Comparison of ENCODE assay signal across 25 mouse cellular contexts in genomic region chr9:43486704-43487103, GRCm38 (mm10).
DNase-seq lines count a peak whose midpoint lies in the region; ATAC-seq and TF ChIP-seq lines count a peak whose summit lies in the region.
"Had no signal": no experiment of that assay in that cellular context is flagged by ENCODE, and none has a peak within 500 bp of the region (broad histone marks: within the 10 kb centered on the region; RNA-seq: fewer than 3 reads in every experiment).

No protein-coding gene starts in this region.

- H3K27me3 ChIP-seq in embryonic facial prominence, embryonic 12.5 days: no peaks in the 10 kb centered on the region
- H3K27me3 ChIP-seq in embryonic facial prominence, embryonic 10.5 days (replicated peaks; ENCODE audit: low read depth, poor library complexity, severe bottlenecking): peaks cover 12% of the 10 kb centered on the region
- no peaks in the 10 kb centered on the region for H3K27me3 ChIP-seq in kidney, embryonic 16.5 days (ENCODE audit: insufficient read depth, low read length)
- no peaks in the 10 kb centered on the region for H3K27me3 ChIP-seq in kidney, adult 2 months (replicated peaks; ENCODE audit: control insufficient read depth, insufficient read depth, low read length)
- H3K27me3 ChIP-seq in liver, embryonic 12.5 days (replicated peaks): no peaks in the 10 kb centered on the region
- H3K27me3 ChIP-seq: embryonic facial prominence, embryonic 13.5 days; forebrain, embryonic 12.5 days; forebrain, embryonic 15.5 days; hindbrain, embryonic 15.5 days had no signal

- H3K9ac ChIP-seq in embryonic facial prominence, embryonic 12.5 days: no peak overlapping the region
- no peak overlapping the region for H3K9ac ChIP-seq in kidney, embryonic 16.5 days (replicated peaks; ENCODE audit: low read length)
- no peak overlapping the region for H3K9ac ChIP-seq in liver, embryonic 12.5 days
- H3K9ac ChIP-seq: embryonic facial prominence, embryonic 13.5 days; forebrain, embryonic 12.5 days; forebrain, embryonic 15.5 days; heart, embryonic 13.5 days; hindbrain, embryonic 12.5 days; hindbrain, embryonic 15.5 days had no signal

- H3K4me1 ChIP-seq in embryonic facial prominence, embryonic 12.5 days: no peaks in the 10 kb centered on the region
- peaks cover 17% of the 10 kb centered on the region for H3K4me1 ChIP-seq in embryonic facial prominence, embryonic 10.5 days
- H3K4me1 ChIP-seq in kidney, embryonic 16.5 days (ENCODE audit: insufficient read depth, low read length): 0 out of 2 replicates have a peak, but pooled peaks cover 6% of the 10 kb centered on the region
- 0 out of 2 replicates have a peak, but pooled peaks cover 5% of the 10 kb centered on the region for H3K4me1 ChIP-seq in kidney, adult 2 months (ENCODE audit: control insufficient read depth, insufficient read depth, low read length)
- no peaks in the 10 kb centered on the region for H3K4me1 ChIP-seq in liver, embryonic 12.5 days

- no peaks in the 10 kb centered on the region for H3K9me3 ChIP-seq in embryonic facial prominence, embryonic 12.5 days
- H3K9me3 ChIP-seq in embryonic facial prominence, embryonic 10.5 days: no peaks in the 10 kb centered on the region
- peaks cover 3% of the 10 kb centered on the region; the same call in 1 of the 2 replicates for H3K9me3 ChIP-seq in kidney, embryonic 16.5 days (ENCODE audit: low read length)
- H3K9me3 ChIP-seq in liver, embryonic 12.5 days (replicated peaks): 0 out of 2 replicates have a peak, but pooled peaks cover 2% of the 10 kb centered on the region
- H3K9me3 ChIP-seq: embryonic facial prominence, embryonic 13.5 days; forebrain, embryonic 12.5 days; forebrain, embryonic 15.5 days; heart, embryonic 10.5 days; heart, embryonic 13.5 days; hindbrain, embryonic 15.5 days had no signal

- TF ChIP-seq CTCF in kidney, adult 2 months (conservative IDR thresholded peaks at IDR 0.05; ENCODE audit: insufficient read depth, insufficient read length, low read depth, low read length): no peak

- H3K27ac ChIP-seq in embryonic facial prominence, embryonic 12.5 days: no peak overlapping the region
- H3K27ac ChIP-seq in embryonic facial prominence, embryonic 10.5 days (replicated peaks): no peak overlapping the region
- H3K27ac ChIP-seq in kidney, embryonic 16.5 days (ENCODE audit: low read length): no peak overlapping the region
- no peak overlapping the region for H3K27ac ChIP-seq in kidney, adult 2 months (ENCODE audit: insufficient read depth, low read depth, low read length)
- H3K27ac ChIP-seq in liver, embryonic 12.5 days: no peak overlapping the region
- H3K27ac ChIP-seq: embryonic facial prominence, embryonic 13.5 days; forebrain, embryonic 12.5 days; forebrain, embryonic 15.5 days; heart, adult 2 months; heart, embryonic 10.5 days; heart, embryonic 13.5 days; hindbrain, embryonic 12.5 days; hindbrain, embryonic 15.5 days had no signal

- H3K36me3 ChIP-seq in embryonic facial prominence, embryonic 12.5 days: no peaks in the 10 kb centered on the region
- H3K36me3 ChIP-seq in embryonic facial prominence, embryonic 10.5 days (replicated peaks): no peaks in the 10 kb centered on the region
- no peaks in the 10 kb centered on the region for H3K36me3 ChIP-seq in kidney, embryonic 16.5 days (ENCODE audit: insufficient read depth, low read length)
- H3K36me3 ChIP-seq in kidney, adult 2 months (ENCODE audit: control insufficient read depth, insufficient read depth, low read length): no peaks in the 10 kb centered on the region
- H3K36me3 ChIP-seq in liver, embryonic 12.5 days: no peaks in the 10 kb centered on the region
- H3K36me3 ChIP-seq: embryonic facial prominence, embryonic 13.5 days; forebrain, embryonic 12.5 days; forebrain, embryonic 15.5 days; G1E; heart, embryonic 10.5 days; heart, embryonic 13.5 days; hindbrain, embryonic 12.5 days; hindbrain, embryonic 15.5 days had no signal

- DNase-seq in embryonic facial prominence, embryonic 10.5 days (ENCODE audit: low spot score): no peak
- DNase-seq in gastrocnemius, postnatal 25 days: peak; percentile 21
- DNase-seq in gastrocnemius, postnatal 36 days: no peak
- no peak for DNase-seq in kidney, adult 2 months
- DNase-seq in A20 (ENCODE audit: low read depth, low spot score): peak; percentile 21
- DNase-seq: adrenal gland, postnatal 10 days; adrenal gland, postnatal 36 days; B cell, adult 2 months; cerebellum, adult 18-20 months; cerebellum, adult 9-10 months; cerebellum, postnatal 14 days; heart, adult 2 months had no signal

- ATAC-seq in embryonic facial prominence, embryonic 12.5 days (ENCODE audit: insufficient number of reproducible peaks, insufficient read depth, low FRiP score, low TSS enrichment): 0 out of 2 replicates have a peak, but pooled peaks have one; percentile 28
- ATAC-seq in kidney, embryonic 16.5 days (ENCODE audit: low FRiP score, low TSS enrichment): peak; percentile 51; the same call in 1 of the 2 replicates
- no peak for ATAC-seq in liver, embryonic 12.5 days
- ATAC-seq: forebrain, embryonic 15.5 days; Patski had no signal

- WGBS in embryonic facial prominence, embryonic 12.5 days: 59% methylated on average over 4 of the region's 4 CpGs
- 65% methylated on average over 4 of the region's 4 CpGs for WGBS in embryonic facial prominence, embryonic 10.5 days
- WGBS in kidney, embryonic 16.5 days: 29% methylated on average over 4 of the region's 4 CpGs
- WGBS in kidney, adult 2 months: 53% methylated on average over 4 of the region's 4 CpGs
- 44% methylated on average over 4 of the region's 4 CpGs for WGBS in liver, embryonic 12.5 days (ENCODE audit: insufficient replicate concordance)

- TF ChIP-seq POLR2A in kidney, adult 2 months (IDR thresholded peaks at IDR 0.05; ENCODE audit: low read depth, low read length): no peak

- H3K4me2 ChIP-seq in embryonic facial prominence, embryonic 12.5 days (replicated peaks): no peak overlapping the region
- no peak overlapping the region for H3K4me2 ChIP-seq in kidney, embryonic 16.5 days (replicated peaks; ENCODE audit: low read depth, low read length)
- no peak overlapping the region for H3K4me2 ChIP-seq in liver, embryonic 12.5 days
- H3K4me2 ChIP-seq: embryonic facial prominence, embryonic 13.5 days; forebrain, embryonic 12.5 days; forebrain, embryonic 15.5 days; heart, embryonic 13.5 days; hindbrain, embryonic 12.5 days; hindbrain, embryonic 15.5 days had no signal

- H3K4me3 ChIP-seq in embryonic facial prominence, embryonic 12.5 days: no peak overlapping the region
- no peak overlapping the region for H3K4me3 ChIP-seq in embryonic facial prominence, embryonic 10.5 days
- H3K4me3 ChIP-seq in kidney, embryonic 16.5 days (ENCODE audit: low read length): no peak overlapping the region
- no peak overlapping the region for H3K4me3 ChIP-seq in kidney, adult 2 months (ENCODE audit: insufficient read depth, low read depth, low read length)
- no peak overlapping the region for H3K4me3 ChIP-seq in liver, embryonic 12.5 days
- H3K4me3 ChIP-seq: embryonic facial prominence, embryonic 13.5 days; erythroblast, embryonic 14.5 days; forebrain, embryonic 12.5 days; forebrain, embryonic 15.5 days; heart, adult 2 months; heart, embryonic 10.5 days; heart, embryonic 13.5 days; hindbrain, embryonic 12.5 days; hindbrain, embryonic 15.5 days had no signal

- intact Hi-C loops in gastrocnemius, postnatal 36 days (cut with DNase I): no loop called here

Comparison
In these comparisons a context has a peak if more than half of its experiments do, and no peak if none do; other contexts are left out.
1. DNase-seq: peak in gastrocnemius, postnatal 25 days (single experiment) and A20 (single experiment); none in embryonic facial prominence, embryonic 10.5 days (single experiment), gastrocnemius, postnatal 36 days (0 of 2) and kidney, adult 2 months (single experiment).